Mouse (Mus musculus) cerebellum, postnatal 10 days (tissue): ENCODE measurements at regions not wholly inside any gene's neighbourhood (a gene's known extent, or its start where the extent isn't known, plus 50 kb on each side); places are given as distances from the start of the nearest gene placed in this dataset.

ENCODE experiments used
- DNase-seq, 2 experiments: peaks; one replicate each; pipeline ENCODE4 v3.0.0; 2021; ENCODE audit warnings: mixed read lengths in 2 of 2

- no peak for DNase-seq
These were observed 61.3 kb downstream of the Tmem17 start for GRCm38 (mm10) chr11:22573166-22573565.

- peak in 1 of 2 experiments; percentile 25 for DNase-seq
These were observed 61.9 kb downstream of the Tmem17 start for GRCm38 (mm10) chr11:22573802-22574201.

- no peak for DNase-seq
These were observed 62.6 kb downstream of the Tmem17 start for GRCm38 (mm10) chr11:22574506-22574905.

DNA sequence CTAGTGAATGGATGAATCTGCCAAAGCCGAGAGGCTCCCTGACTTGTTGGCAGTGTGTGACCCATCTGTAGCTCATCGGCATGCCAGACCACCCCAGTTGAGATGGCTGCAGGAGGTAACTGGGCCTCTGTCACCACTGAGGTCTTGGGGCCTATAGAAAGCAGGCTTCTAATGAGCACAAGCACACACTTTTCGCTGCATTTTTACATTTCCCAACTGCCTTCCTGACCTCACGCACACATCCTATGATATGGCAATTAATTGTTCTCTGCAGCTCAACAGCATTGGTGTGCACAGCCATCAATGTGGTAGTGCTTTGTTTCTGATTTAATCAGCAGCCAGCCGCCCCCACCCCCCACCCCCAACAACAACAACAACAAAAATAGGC lies 72.2 kb downstream of the Tmem17 start:
- peak; percentile 55 to 77 for DNase-seq

DNA sequence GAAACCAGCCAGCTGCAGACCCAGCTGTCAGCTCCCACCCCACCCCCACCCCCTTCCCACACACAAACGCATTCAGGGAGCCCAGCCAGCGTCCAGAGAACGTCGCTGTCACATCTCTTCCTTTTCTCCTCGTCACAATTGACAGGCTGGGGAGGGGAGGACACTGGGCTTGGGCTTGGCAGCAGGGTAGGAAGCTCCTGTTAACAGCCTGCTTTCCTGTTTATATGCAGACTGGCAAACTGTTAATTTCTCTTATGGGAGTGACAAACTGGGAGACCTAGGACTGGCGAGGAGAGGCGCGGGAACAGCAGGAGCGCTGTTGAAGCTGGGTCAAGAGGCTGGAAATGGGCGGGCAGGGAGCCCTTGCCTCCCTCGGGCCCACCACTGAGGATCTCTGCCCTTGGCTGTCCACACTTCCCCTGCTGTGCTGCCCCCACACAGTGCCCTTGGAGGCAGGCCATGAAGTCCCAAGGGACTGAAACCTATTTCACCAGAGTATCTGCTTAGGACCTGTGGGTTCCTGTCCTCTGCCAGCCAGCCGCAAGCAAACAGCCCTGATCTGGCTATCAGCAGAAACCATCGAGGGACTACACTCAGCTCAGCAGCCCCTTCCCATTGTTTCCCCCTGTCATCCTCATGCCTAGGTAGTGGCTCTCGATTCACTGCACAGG lies 72.7 kb downstream of the Tmem17 start:
- DNase-seq = peak; percentile 61 to 75

DNA sequence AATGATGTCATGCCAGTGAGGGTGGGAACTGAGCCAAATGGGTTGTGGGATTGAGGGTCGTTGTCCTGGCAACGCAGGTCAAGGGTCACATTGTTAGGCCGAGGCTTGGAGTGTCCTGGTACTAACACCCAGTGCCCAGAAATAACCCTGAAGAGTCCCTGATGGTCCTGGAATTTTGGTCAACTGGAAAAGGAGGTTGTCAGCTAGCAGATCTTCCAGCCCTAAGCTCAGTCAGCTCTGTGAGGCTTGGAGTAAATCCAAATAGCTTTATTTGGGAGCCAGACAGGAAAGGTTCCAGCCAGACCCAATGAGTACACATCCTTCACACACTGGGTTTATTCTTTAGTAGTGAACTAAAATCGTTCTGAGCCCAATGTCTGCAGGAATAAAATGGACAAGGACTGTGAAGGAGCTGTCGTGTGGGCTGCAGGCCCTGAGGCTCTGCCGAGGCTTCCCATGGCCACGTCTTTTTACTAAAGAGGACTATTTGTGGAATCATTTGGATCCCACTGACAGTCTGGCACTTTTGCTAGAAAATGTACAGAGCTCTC lies 75.9 kb downstream of the Tmem17 start:
- peak; percentile 70 to 72 for DNase-seq

DNA sequence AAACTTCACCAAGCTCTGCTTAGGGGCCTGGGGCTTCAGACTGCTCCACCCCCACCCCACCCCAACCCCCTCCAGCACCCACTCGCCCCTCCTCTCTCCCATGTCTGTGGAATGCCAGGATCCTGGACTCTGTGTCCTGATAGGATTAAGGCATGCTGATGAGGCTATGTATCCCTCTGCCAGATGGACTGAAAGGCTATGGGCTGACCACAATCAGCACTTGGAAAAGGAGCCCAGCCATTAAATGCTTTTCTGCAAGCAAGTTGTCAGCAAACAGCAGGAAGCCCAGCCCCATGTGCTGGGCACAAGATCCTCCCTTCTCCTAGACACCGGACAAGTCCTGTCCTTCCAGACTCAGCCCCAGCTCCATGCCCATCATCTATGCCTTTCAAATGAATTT lies 76.7 kb downstream of the Tmem17 start:
- peak; percentile 51 to 69 for DNase-seq

DNA sequence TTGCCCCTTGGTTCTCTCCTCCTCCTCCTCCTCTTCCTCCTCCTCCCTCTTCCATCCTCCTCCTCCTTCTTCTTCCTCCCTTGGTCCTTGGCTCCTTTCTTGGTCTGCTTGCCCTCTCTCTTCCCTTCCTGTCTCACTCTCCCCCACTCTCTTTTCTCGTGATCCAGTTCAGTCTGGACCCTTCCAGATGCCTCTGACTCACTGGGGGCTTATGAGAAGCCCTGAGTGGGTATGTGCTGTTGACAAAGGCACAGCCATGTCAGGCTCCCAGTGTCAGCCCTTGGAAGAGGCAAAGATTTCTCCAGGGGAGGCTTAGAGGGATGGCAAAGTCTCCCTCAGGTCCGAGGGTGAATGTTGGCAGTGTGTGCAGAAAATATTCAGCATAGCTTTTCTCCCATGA lies 78.0 kb downstream of the Tmem17 start:
- DNase-seq = no peak

DNA sequence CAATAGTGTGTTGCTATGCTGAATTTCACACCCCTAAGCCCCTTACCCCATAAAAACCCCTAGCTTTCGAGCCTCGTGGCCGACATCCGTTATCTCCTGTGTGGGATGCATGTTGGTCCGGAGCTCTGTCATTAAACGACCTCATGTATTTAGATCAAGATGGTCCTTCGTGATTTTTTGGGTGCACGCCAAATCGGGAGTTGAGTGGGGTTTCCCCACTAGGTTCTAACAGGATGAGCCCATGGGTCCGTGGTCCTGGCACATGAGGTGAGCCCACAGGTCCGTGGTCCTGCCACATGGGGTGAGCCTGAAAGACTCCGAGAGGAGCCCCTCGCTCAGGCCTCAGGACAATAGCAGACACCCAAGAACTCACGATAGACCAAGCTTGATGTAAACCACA lies 79.2 kb downstream of the Tmem17 start:
- DNase-seq = peak in 1 of 2 experiments; percentile 22

DNA sequence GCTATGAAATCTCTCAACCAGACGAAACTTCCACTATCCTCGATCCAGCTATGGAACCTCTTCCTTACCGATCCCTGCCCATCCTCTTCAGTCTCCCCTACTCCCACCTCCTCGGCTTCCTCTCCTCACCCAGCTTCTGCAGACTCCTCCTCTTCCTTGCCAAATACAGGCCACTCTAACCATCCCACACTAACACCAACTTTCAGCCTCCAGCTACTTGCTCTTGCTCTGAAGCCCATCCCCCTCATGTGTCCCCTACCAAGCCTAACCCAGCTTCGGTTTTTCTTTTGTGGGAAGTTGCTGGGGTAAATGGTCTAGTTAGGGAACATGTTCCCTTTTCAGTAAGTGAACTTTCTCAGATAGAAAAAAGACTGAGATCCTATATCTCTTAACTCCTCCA lies 80.8 kb downstream of the Tmem17 start:
- no peak for DNase-seq

DNA sequence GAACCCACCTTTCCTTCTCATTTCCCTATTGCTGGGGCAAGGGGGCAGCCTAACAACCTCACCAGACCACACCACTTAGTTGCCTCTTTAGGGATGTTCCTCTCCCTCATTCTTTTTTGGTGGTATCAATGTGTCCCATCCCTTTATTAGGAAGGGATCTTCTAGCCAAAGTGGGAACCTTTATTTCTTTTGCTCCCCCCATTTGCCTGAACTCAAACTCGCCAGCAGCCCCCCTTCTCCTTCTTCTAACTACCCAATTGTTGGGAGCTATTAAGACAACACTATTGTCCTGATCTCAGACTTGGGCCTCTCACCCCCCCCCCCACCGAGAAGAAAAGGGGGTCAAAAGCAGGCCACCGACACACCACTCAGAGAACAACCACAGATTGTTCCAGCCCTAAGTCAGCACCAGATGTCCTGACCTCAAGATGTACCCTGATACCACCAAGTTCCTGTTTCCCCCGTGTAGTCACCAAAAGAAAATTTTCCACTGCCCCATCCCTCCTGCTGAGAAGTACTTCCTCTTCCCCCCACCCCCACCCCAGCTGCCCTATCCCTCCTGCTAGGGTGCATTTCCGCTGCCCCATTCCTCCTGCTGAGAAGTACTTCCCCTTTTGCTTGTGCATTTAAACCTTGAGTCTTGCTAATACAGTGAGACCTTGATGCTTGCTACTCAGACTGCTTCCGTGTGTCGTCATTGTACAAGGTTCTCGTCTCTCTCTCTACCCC lies 84.4 kb downstream of the Tmem17 start:
- DNase-seq = no peak

DNA sequence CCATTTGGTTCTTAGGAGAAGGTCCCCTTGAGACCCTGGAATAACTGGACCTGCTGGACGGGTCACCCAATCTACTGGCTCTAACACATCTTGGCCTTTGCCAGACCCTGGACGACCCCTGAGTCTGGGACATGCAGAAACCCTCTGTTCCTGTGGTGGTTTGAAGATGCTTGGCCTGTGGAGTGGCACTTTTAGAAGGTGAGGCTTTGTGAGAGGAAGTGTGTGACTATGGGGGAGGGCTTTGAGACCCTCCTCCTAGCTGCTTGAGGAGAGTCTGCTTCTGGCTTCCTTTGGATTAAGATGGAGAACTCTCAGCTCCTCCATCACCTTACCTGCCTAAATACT lies 84.9 kb downstream of the Tmem17 start:
- DNase-seq = no peak

- no peak for DNase-seq
These were observed 88.5 kb downstream of the Tmem17 start for GRCm38 (mm10) chr11:22600370-22600769.

DNA sequence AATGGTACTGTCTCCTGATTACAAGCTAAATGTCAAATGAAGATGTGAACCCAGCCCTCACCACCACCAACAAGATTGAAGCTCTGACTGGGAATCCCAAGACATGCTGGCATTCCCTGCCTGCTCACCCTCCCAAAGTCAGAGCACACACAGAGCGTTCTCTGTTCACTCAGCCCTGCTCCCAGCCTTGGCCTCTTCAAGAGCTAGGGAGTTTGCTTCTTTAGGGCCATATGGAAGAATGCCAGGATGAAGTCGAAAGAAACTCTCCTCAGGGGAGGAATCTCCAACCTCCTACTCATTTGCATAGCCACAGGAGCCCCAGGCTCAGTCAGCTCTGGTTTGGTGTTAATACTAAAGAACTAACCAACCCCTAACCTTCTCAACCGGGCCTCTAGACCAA lies 90.1 kb downstream of the Tmem17 start:
- no peak for DNase-seq

DNA sequence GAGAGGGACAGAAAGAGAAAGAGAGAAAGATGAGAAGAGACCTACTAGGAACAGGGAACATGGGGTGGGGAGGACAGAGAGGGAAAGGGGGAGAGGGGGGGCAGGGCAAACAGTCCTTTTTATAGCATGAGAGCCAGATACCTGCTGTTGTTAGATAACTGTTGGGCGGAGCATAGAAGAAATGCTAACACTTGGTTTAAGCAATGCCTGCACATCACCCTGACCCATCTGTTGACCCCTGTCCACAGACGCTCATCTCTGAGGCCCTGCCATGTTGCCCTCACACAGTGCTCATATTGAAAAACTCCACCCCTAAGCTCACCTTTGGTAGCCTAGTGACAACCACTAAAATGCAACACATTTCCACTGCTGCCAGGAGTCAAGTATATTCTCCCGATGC lies 90.7 kb downstream of the Tmem17 start:
- DNase-seq = no peak

- no peak for DNase-seq
These were observed 91.5 kb downstream of the Tmem17 start for GRCm38 (mm10) chr11:22603397-22603796.

GRCm38 (mm10) chr11:22606380-22606779 lies 94.5 kb downstream of the Tmem17 start:
- DNase-seq = no peak

- no peak for DNase-seq
These were observed 95.8 kb downstream of the Tmem17 start for GRCm38 (mm10) chr11:22607645-22608044.

GRCm38 (mm10) chr11:22608945-22609344 lies 97.1 kb downstream of the Tmem17 start:
- DNase-seq = no peak

DNA sequence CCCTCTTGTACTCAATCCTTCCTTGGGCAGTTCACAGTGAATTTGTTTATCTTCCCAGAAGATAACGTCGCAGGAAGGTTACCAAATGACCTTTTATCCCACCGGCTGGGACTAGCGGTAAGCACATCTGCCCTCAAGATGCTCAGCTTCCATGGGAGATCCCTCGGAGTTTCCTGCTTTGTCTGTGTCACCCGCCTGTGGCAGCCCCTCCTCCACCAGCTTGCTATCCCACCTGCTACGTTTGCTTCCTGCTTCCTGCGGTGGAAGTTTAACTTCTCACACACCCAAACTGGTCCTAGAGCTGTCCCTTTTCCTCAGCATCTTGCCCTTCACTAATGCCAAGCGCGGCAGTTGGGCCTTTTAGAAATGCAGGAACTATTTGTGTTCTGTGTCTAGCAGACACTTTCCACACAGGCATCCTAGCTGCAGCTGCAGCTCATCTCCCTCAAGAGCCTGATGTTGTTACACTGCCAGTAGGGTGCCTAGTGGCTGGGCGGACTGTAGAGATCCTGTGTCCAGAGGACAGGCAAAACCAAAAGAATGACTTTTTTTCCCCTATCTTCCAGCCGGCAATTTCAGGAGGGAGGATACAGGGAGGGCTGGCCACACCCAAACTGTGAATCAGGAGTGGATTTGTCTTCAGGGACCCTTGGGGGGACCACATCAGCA lies 98.7 kb downstream of the Tmem17 start:
- no peak for DNase-seq

GRCm38 (mm10) chr11:22611102-22611869 lies 99.4 kb downstream of the Tmem17 start:
- no peak for DNase-seq

DNA sequence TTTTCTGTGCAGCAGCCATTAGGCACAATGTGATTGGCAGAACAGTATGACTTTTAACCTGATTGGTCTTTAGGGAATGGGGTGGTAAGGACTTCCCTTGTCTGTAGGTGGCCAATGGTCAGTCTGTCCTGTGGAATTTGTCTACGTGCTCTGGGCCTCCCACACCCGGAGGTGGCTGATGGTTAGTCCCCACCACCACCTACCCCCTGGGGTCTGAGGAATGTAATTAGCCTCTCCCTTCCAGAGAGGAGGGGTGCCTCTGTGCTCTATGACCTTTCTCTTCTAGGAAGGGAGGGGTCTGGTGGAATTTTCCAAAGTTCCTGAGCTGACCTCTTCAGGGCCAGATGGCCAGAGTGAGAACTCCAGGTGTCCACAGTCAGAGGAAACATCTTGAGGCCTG lies 101.6 kb downstream of the Tmem17 start:
- DNase-seq = no peak
